Mouse (Mus musculus): ENCODE measurements around the gene Sf3a3. TPM values are rescaled to one million over a fixed set of nuclear protein-coding genes. Genes with fewer than 3 reads are reported as not detected.
"Not testable (repeated sequence)": the region's sequence is repeated elsewhere in the genome, so short reads cannot be mapped to it uniquely, and the experiment has no call there.

The Sf3a3 gene
- polyA plus RNA-seq, 1 experiment from 2014 or later, result 180 TPM

- H3K9me3 ChIP-seq, result no peaks in the 10 kb centered on the region
- no peaks in the 10 kb centered on the region for H3K27me3 ChIP-seq (ENCODE audit: insufficient read depth, poor library complexity, severe bottlenecking)
- 20% methylated on average over 2 of the region's 2 CpGs for WGBS
- H3K4me1 ChIP-seq, result peaks cover 76% of the 10 kb centered on the region
- peak overlapping the region; percentile 87 for H3K27ac ChIP-seq
- H3K36me3 ChIP-seq, result peaks cover 20% of the 10 kb centered on the region; the same call in 1 of the 2 replicates
- peak overlapping the region; percentile 35 for H3K4me3 ChIP-seq
- DNase-seq (ENCODE audit: low spot score), result no peak
These were observed 11.2 kb upstream of the Sf3a3 start for GRCm38 (mm10) chr4:124703406-124703805.

GRCm38 (mm10) chr4:124703881-124704796 lies 10.4 kb upstream of the Sf3a3 start:
- Histone ChIP-seq H3K4me1 (peaks cover 84% of the 10 kb centered on the region), H3K4me3 (peak overlapping the region; percentile 35), H3K27ac (peak overlapping the region; percentile 87), H3K9me3 (no peaks in the 10 kb centered on the region), H3K27me3 (ENCODE audit: insufficient read depth, poor library complexity, severe bottlenecking) (no peaks in the 10 kb centered on the region), H3K36me3 (peaks cover 20% of the 10 kb centered on the region; the same call in 1 of the 2 replicates)
- DNase-seq (ENCODE audit: low spot score), result no peak
- 5% methylated on average over 6 of the region's 6 CpGs for WGBS

GRCm38 (mm10) chr4:124704797-124705474 lies 9.6 kb upstream of the Sf3a3 start:
- 13% methylated on average over 11 of the region's 11 CpGs for WGBS
- DNase-seq (ENCODE audit: low spot score), result no peak
- peak overlapping the region; percentile 87 for H3K27ac ChIP-seq
- H3K4me3 ChIP-seq, result peak overlapping the region; percentile 35
- no peaks in the 10 kb centered on the region for H3K27me3 ChIP-seq (ENCODE audit: insufficient read depth, poor library complexity, severe bottlenecking)
- H3K9me3 ChIP-seq, result no peaks in the 10 kb centered on the region
- H3K4me1 ChIP-seq, result peaks cover 87% of the 10 kb centered on the region
- peaks cover 20% of the 10 kb centered on the region; the same call in 1 of the 2 replicates for H3K36me3 ChIP-seq

GRCm38 (mm10) chr4:124705661-124706269 lies 8.8 kb upstream of the Sf3a3 start:
- peak overlapping the region; percentile 87 for H3K27ac ChIP-seq
- H3K4me3 ChIP-seq, result no peak overlapping the region
- DNase-seq (ENCODE audit: low spot score), result no peak
- no peaks in the 10 kb centered on the region for H3K9me3 ChIP-seq
- H3K27me3 ChIP-seq (ENCODE audit: insufficient read depth, poor library complexity, severe bottlenecking), result no peaks in the 10 kb centered on the region
- WGBS, result 84% methylated on average over 23 of the region's 23 CpGs
- peaks cover 20% of the 10 kb centered on the region; the same call in 1 of the 2 replicates for H3K36me3 ChIP-seq
- peaks cover 85% of the 10 kb centered on the region for H3K4me1 ChIP-seq

- 0 out of 2 replicates have a peak overlapping the region, but pooled peaks have one; percentile 93 for H3K27ac ChIP-seq
- not testable (repeated sequence) for H3K27me3 ChIP-seq (ENCODE audit: insufficient read depth, poor library complexity, severe bottlenecking); H3K4me3 ChIP-seq; H3K9me3 ChIP-seq; DNase-seq (ENCODE audit: low spot score)
- 84% methylated on average over 25 of the region's 25 CpGs for WGBS
- peaks cover 20% of the 10 kb centered on the region; the same call in 1 of the 2 replicates for H3K36me3 ChIP-seq
- H3K4me1 ChIP-seq, result peaks cover 69% of the 10 kb centered on the region
These were observed 7.0 kb upstream of the Sf3a3 start for GRCm38 (mm10) chr4:124707381-124708199.

GRCm38 (mm10) chr4:124708200-124708517 lies 6.4 kb upstream of the Sf3a3 start:
- H3K4me1 ChIP-seq, result peaks cover 67% of the 10 kb centered on the region
- H3K27ac ChIP-seq, result peak overlapping the region; percentile 93
- H3K4me3 ChIP-seq; H3K9me3 ChIP-seq; H3K27me3 ChIP-seq (ENCODE audit: insufficient read depth, poor library complexity, severe bottlenecking); DNase-seq (ENCODE audit: low spot score): not testable (repeated sequence)
- H3K36me3 ChIP-seq, result peaks cover 20% of the 10 kb centered on the region; the same call in 1 of the 2 replicates
- WGBS, result 11% methylated on average over 1 of the region's 1 CpGs

- H3K4me3 ChIP-seq, result peak overlapping the region; percentile 58
- WGBS, result 1% methylated on average over 41 of the region's 41 CpGs
- H3K9me3 ChIP-seq, result no peaks in the 10 kb centered on the region
- H3K27me3 ChIP-seq (ENCODE audit: insufficient read depth, poor library complexity, severe bottlenecking), result no peaks in the 10 kb centered on the region
- H3K27ac ChIP-seq, result peak overlapping the region; percentile 93
- H3K36me3 ChIP-seq, result peaks cover 20% of the 10 kb centered on the region; the same call in 1 of the 2 replicates
- DNase-seq (ENCODE audit: low spot score), result peak; percentile 96
- H3K4me1 ChIP-seq, result peaks cover 61% of the 10 kb centered on the region
These were observed 5.8 kb upstream of the Sf3a3 start for GRCm38 (mm10) chr4:124708518-124709477.

GRCm38 (mm10) chr4:124709961-124710446 lies 4.6 kb upstream of the Sf3a3 start:
- Histone ChIP-seq H3K27ac (peak overlapping the region; percentile 93), H3K4me1 (peaks cover 52% of the 10 kb centered on the region), H3K9me3 (no peaks in the 10 kb centered on the region), H3K4me3 (peak overlapping the region; percentile 58), H3K27me3 (ENCODE audit: insufficient read depth, poor library complexity, severe bottlenecking) (no peaks in the 10 kb centered on the region), H3K36me3 (peaks cover 20% of the 10 kb centered on the region; the same call in 1 of the 2 replicates)
- WGBS, result 4% methylated on average over 18 of the region's 18 CpGs
- DNase-seq (ENCODE audit: low spot score), result no peak

- Histone ChIP-seq H3K9me3 (no peaks in the 10 kb centered on the region), H3K27me3 (ENCODE audit: insufficient read depth, poor library complexity, severe bottlenecking) (no peaks in the 10 kb centered on the region), H3K36me3 (peaks cover 17% of the 10 kb centered on the region), H3K4me3 (no peak overlapping the region), H3K27ac (no peak overlapping the region), H3K4me1 (peaks cover 50% of the 10 kb centered on the region)
- 10% methylated on average over 5 of the region's 5 CpGs for WGBS
- no peak for DNase-seq (ENCODE audit: low spot score)
These were observed 3.7 kb upstream of the Sf3a3 start for GRCm38 (mm10) chr4:124710776-124711291.

GRCm38 (mm10) chr4:124712618-124713017 lies 2.0 kb upstream of the Sf3a3 start:
- Histone ChIP-seq H3K27ac (no peak overlapping the region), H3K36me3 (peaks cover 19% of the 10 kb centered on the region), H3K4me1 (peaks cover 41% of the 10 kb centered on the region), H3K27me3 (ENCODE audit: insufficient read depth, poor library complexity, severe bottlenecking) (no peaks in the 10 kb centered on the region), H3K4me3 (no peak overlapping the region), H3K9me3 (no peaks in the 10 kb centered on the region)
- DNase-seq (ENCODE audit: low spot score), result no peak
- WGBS, result 78% methylated on average over 6 of the region's 6 CpGs

GRCm38 (mm10) chr4:124713850-124714249 lies 726 bp upstream of the Sf3a3 start:
- H3K4me3 ChIP-seq; H3K9me3 ChIP-seq; H3K27ac ChIP-seq; DNase-seq (ENCODE audit: low spot score); H3K27me3 ChIP-seq (ENCODE audit: insufficient read depth, poor library complexity, severe bottlenecking): not testable (repeated sequence)
- Histone ChIP-seq H3K36me3 (peaks cover 31% of the 10 kb centered on the region), H3K4me1 (peaks cover 32% of the 10 kb centered on the region)
- 68% methylated on average over 5 of the region's 5 CpGs for WGBS
